Mouse (Mus musculus): Measurements from ENCODE around the gene Fau. TPM values are rescaled to one million over a fixed set of nuclear protein-coding genes. Genes with fewer than 3 reads are reported as not detected.

The Fau gene
- 711 and 835 TPM in 2 replicates for polyA plus RNA-seq (2016; fragmentation: Nextera tagmentation; extraction: Ambion mirVana)

GRCm38 (mm10) chr19:6057313-6058096 lies at the start of gene Fau, which contains the start of gene Mrpl49:
TSS of gene Fau (plus strand) at chr19:6057844.
TSS of gene Mrpl49 (minus strand) at chr19:6057785.
- DNase-seq (ENCODE audit: low spot score): peak; percentile 98
- Histone ChIP-seq H3K27me3 (ENCODE audit: low read depth, poor library complexity, severe bottlenecking) (no peaks in the 10 kb centered on the region), H3K9me3 (replicated peaks) (no peaks in the 10 kb centered on the region), H3K4me3 (peak within 1 kb of the TSS; percentile 92), H3K27ac (replicated peaks) (peak within 1 kb of the TSS; percentile 96), H3K36me3 (peaks cover 58% of the 10 kb centered on the region), H3K4me1 (peaks cover 38% of the 10 kb centered on the region)
- WGBS: under 1% methylated on average over 63 of the region's 63 CpGs

GRCm38 (mm10) chr19:6009137-6009536 lies 48.5 kb upstream of the Fau start:
- Histone ChIP-seq H3K4me3 (no peak overlapping the region), H3K27me3 (ENCODE audit: low read depth, poor library complexity, severe bottlenecking) (peaks cover 20% of the 10 kb centered on the region)
- WGBS: 69% methylated on average over 8 of the region's 8 CpGs

GRCm38 (mm10) chr19:6013691-6014090 lies 44.0 kb upstream of the Fau start:
- peaks cover 22% of the 10 kb centered on the region for H3K4me1 ChIP-seq
- no peaks in the 10 kb centered on the region for H3K9me3 ChIP-seq (replicated peaks)
- H3K27me3 ChIP-seq (ENCODE audit: low read depth, poor library complexity, severe bottlenecking): peaks cover 55% of the 10 kb centered on the region
- H3K27ac ChIP-seq (replicated peaks): no peak overlapping the region
- no peaks in the 10 kb centered on the region for H3K36me3 ChIP-seq
- WGBS: 88% methylated on average over 10 of the region's 10 CpGs
- DNase-seq (ENCODE audit: low spot score): no peak
- no peak overlapping the region for H3K4me3 ChIP-seq

More at GRCm38 (mm10) chr19:6009137-6009536, 48.5 kb upstream of the Fau start:
- no peak for DNase-seq (ENCODE audit: low spot score)
- H3K9me3 ChIP-seq (replicated peaks): no peaks in the 10 kb centered on the region
- H3K27ac ChIP-seq (replicated peaks): no peak overlapping the region
- H3K36me3 ChIP-seq: no peaks in the 10 kb centered on the region
- peaks cover 8% of the 10 kb centered on the region; the same call in 1 of the 2 replicates for H3K4me1 ChIP-seq

- Histone ChIP-seq H3K27me3 (ENCODE audit: low read depth, poor library complexity, severe bottlenecking) (peaks cover 52% of the 10 kb centered on the region), H3K4me1 (peaks cover 22% of the 10 kb centered on the region), H3K27ac (replicated peaks) (peak overlapping the region; percentile 77), H3K36me3 (no peaks in the 10 kb centered on the region), H3K9me3 (replicated peaks) (no peaks in the 10 kb centered on the region), H3K4me3 (peak overlapping the region; percentile 64)
- 4% methylated on average over 15 of the region's 18 CpGs for WGBS
- DNase-seq (ENCODE audit: low spot score): peak; percentile 63
Observed at GRCm38 (mm10) chr19:6014991-6015510, 42.6 kb upstream of the Fau start.

GRCm38 (mm10) chr19:6015511-6016315 lies 41.9 kb upstream of the Fau start, which contains the start of gene Capn1:
TSS of gene Capn1 (minus strand) at chr19:6015897.
- peaks cover 22% of the 10 kb centered on the region for H3K4me1 ChIP-seq
- H3K4me3 ChIP-seq: peak within 1 kb of the TSS; percentile 64
- peaks cover 52% of the 10 kb centered on the region for H3K27me3 ChIP-seq (ENCODE audit: low read depth, poor library complexity, severe bottlenecking)
- peak within 1 kb of the TSS; percentile 77 for H3K27ac ChIP-seq (replicated peaks)
- WGBS: 2% methylated on average over 40 of the region's 40 CpGs
- no peaks in the 10 kb centered on the region for H3K36me3 ChIP-seq
- no peaks in the 10 kb centered on the region for H3K9me3 ChIP-seq (replicated peaks)
- DNase-seq (ENCODE audit: low spot score): peak; percentile 81

- H3K27me3 ChIP-seq (ENCODE audit: low read depth, poor library complexity, severe bottlenecking): peaks cover 52% of the 10 kb centered on the region
- WGBS: 44% methylated on average over 7 of the region's 7 CpGs
Observed at GRCm38 (mm10) chr19:6016532-6016931, 41.1 kb upstream of the Fau start.

DNA sequence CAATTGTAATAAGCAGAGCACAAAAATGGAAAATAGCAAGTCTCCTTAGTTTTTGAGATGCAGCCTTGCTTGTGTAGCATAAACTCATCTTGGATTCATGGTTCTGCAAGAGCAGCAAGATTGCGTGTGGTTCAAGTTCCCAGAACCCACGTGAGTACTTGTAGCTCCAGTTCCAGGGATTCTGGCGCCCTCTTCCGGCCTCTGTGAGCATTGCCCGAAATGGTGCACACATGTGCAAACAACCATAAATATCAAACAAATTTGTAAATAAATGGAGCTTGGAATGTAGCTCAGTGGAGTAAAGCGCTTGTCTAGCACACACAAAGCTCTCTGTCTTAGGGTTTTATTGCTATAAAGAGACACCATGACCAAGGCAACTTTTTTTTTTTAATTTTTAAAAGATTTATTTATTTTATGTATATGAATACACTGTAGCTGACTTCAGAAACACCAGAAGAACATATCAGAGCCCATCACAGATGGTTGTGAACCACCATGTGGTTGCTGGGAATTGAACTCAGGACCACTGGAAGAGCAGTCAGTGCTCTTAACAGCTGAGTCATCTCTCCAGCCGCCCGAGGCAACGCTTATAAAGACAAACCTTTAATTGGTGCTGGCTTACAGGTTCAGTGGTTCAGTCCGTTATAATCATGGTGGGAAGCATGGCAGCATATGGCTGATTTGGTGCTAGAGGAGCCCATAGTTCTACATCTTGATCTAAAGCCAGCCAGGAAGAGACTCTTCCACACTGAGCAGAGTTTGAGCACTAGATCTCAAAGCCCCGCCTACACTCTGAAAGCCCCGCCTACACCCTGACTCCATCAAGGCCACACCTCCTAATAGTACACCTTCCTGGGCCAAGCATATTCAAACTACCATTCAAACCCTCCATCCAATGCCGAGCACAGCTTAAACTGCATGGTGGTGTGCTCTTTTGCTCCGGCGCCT lies 39.2 kb upstream of the Fau start:
- Histone ChIP-seq H3K36me3 (no peaks in the 10 kb centered on the region), H3K9me3 (replicated peaks) (no peaks in the 10 kb centered on the region), H3K4me3 (no peak overlapping the region), H3K27me3 (ENCODE audit: low read depth, poor library complexity, severe bottlenecking) (peaks cover 42% of the 10 kb centered on the region), H3K27ac (replicated peaks) (no peak overlapping the region), H3K4me1 (peaks cover 22% of the 10 kb centered on the region)
- 33% methylated on average over 15 of the region's 15 CpGs for WGBS
- DNase-seq (ENCODE audit: low spot score): peak; percentile 84

More at GRCm38 (mm10) chr19:6016532-6016931, 41.1 kb upstream of the Fau start:
- 0 out of 2 replicates have a peak overlapping the region, but pooled peaks have one; percentile 0 for H3K4me3 ChIP-seq
- no peaks in the 10 kb centered on the region for H3K9me3 ChIP-seq (replicated peaks)
- H3K27ac ChIP-seq (replicated peaks): no peak overlapping the region
- no peaks in the 10 kb centered on the region for H3K36me3 ChIP-seq
- peaks cover 22% of the 10 kb centered on the region for H3K4me1 ChIP-seq
- no peak for DNase-seq (ENCODE audit: low spot score)

DNA sequence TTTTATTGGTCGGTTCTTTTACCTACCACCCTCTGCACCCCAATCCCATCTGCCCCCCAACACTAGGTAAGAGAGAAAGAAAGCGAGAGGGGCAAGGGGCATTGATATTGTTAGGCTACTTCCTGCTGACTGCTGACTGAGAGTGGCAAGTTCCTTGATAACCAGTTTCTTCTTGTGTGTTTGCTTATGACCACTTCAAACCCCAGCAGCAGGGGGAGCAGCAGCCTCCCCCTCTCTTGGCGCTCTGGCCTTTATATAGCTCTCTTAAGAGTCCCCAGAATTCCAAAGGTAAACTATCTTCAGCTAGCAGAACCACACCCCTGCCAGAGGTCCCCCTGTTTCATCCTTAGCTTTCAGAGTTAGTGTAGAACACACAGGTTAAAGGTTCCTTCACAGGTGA lies 37.4 kb upstream of the Fau start:
- H3K9me3 ChIP-seq (replicated peaks): no peaks in the 10 kb centered on the region
- peaks cover 25% of the 10 kb centered on the region for H3K27me3 ChIP-seq (ENCODE audit: low read depth, poor library complexity, severe bottlenecking)
- DNase-seq (ENCODE audit: low spot score): no peak
- 53% methylated on average over 3 of the region's 3 CpGs for WGBS
- no peaks in the 10 kb centered on the region for H3K36me3 ChIP-seq
- H3K4me1 ChIP-seq: peaks cover 14% of the 10 kb centered on the region
- H3K27ac ChIP-seq (replicated peaks): no peak overlapping the region
- no peak overlapping the region for H3K4me3 ChIP-seq

DNA sequence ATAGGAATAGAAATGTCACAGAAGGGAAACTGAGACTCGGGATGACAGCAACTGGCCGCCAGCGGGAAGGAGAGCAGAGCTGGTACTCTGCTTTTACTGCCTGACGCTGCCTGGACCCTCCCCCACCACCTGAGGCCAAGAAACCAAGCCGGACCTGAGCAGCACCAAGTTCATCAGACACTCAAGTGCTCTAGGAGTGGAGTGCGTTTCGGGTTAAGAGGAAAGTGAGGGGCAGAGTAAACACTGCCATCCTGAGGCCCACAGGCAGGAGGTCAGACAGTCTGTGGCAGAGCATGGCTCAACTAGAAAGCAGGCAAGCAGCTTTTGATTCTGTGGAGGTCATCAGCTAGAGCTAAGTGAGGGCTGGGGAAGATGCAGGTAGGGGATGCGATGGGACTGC lies 34.6 kb upstream of the Fau start:
- Histone ChIP-seq H3K4me3 (no peak overlapping the region), H3K36me3 (no peaks in the 10 kb centered on the region), H3K27me3 (ENCODE audit: low read depth, poor library complexity, severe bottlenecking) (no peaks in the 10 kb centered on the region), H3K27ac (replicated peaks) (no peak overlapping the region), H3K9me3 (replicated peaks) (no peaks in the 10 kb centered on the region), H3K4me1 (peaks cover 2% of the 10 kb centered on the region; the same call in 1 of the 2 replicates)
- DNase-seq (ENCODE audit: low spot score): no peak
- WGBS: 72% methylated on average over 8 of the region's 8 CpGs

DNA sequence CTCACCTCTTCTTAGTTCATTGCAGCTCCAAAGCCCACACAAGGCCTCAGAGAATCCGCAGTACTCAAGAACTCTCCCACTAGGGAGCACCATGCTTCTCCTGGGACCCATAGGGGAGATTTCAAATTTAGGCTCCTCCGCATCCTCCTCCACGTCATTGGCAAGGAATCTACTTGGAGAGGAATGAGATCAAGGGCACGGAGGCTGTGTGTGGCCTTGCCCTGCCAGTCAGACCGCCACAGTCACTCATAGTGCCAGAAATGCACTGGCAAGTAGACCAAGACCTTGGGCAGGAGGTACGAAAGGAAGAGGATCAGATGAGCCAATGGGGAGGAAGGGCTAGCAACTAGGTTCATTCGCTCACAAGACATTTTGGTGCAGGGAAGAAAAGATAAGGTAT lies 33.7 kb upstream of the Fau start:
- no peak for DNase-seq (ENCODE audit: low spot score)
- Histone ChIP-seq H3K4me3 (no peak overlapping the region), H3K27ac (replicated peaks) (no peak overlapping the region), H3K27me3 (ENCODE audit: low read depth, poor library complexity, severe bottlenecking) (no peaks in the 10 kb centered on the region), H3K36me3 (no peaks in the 10 kb centered on the region), H3K4me1 (peaks cover 2% of the 10 kb centered on the region; the same call in 1 of the 2 replicates), H3K9me3 (replicated peaks) (no peaks in the 10 kb centered on the region)
- WGBS: 81% methylated on average over 7 of the region's 7 CpGs

DNA sequence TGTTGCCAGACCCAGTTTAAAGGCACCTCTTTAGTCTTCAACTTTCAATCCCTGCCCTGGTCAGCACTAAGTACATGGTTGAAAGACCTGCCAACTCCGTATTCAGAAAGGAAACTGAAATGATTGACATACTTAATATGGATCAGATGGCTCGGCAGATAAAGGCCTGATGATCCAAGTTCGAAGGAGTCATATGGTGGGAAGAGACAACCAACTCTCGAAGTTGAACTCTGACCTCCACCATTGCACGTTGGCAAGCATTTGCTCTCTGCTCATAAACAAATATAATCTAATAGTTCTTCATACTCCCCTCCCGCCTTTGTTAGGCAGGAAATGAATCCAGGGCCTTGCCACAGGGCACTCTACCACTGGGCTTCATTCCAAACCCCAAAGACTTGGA lies 28.7 kb upstream of the Fau start:
- no peaks in the 10 kb centered on the region for H3K9me3 ChIP-seq (replicated peaks)
- H3K4me3 ChIP-seq: no peak overlapping the region
- no peaks in the 10 kb centered on the region for H3K4me1 ChIP-seq
- H3K27ac ChIP-seq (replicated peaks): no peak overlapping the region
- H3K36me3 ChIP-seq: no peaks in the 10 kb centered on the region
- H3K27me3 ChIP-seq (ENCODE audit: low read depth, poor library complexity, severe bottlenecking): no peaks in the 10 kb centered on the region
- DNase-seq (ENCODE audit: low spot score): no peak
- WGBS: 89% methylated on average over 6 of the region's 6 CpGs

DNA sequence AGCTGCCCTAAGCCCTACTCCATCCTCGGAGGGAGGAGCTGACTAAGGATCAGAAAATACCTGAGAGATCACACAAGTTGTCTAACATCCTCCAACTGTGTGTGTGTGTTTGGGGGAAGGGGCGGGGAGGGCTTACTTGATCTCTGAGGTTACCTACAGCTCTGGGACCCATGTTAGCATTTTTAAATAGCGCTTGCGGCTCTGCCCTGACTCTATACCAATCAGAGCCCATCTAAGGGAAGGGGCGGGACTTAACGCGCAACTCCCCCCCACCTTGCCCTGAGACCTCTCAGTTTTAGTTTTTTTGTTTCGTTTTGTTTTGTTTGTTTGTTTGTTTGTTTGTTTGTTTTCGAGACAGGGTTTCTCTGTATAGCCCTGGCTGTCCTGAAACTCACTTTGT lies 28.2 kb upstream of the Fau start:
- Histone ChIP-seq H3K9me3 (replicated peaks) (no peaks in the 10 kb centered on the region), H3K4me3 (no peak overlapping the region), H3K27ac (replicated peaks) (no peak overlapping the region), H3K27me3 (ENCODE audit: low read depth, poor library complexity, severe bottlenecking) (no peaks in the 10 kb centered on the region), H3K36me3 (no peaks in the 10 kb centered on the region), H3K4me1 (no peaks in the 10 kb centered on the region)
- WGBS: 79% methylated on average over 9 of the region's 9 CpGs
- DNase-seq (ENCODE audit: low spot score): no peak
